Mouse (Mus musculus) layer of hippocampus, adult 9-10 months (tissue): ENCODE measurements at regions not wholly inside any gene's neighbourhood (a gene's known extent, or its start where the extent isn't known, plus 50 kb on each side); places are given as distances from the start of the nearest gene placed in this dataset.
"Not testable (repeated sequence)": the region's sequence is repeated elsewhere in the genome, so short reads cannot be mapped to it uniquely, and the experiment has no call there.

Experiments used
- DNase-seq: peaks from one replicate; pipeline ENCODE4 v3.0.0; 2022; ENCODE audit warnings: low spot score

GRCm38 (mm10) chr4:105844675-105845466, 55.2 kb downstream of the Gm12728 start:
- no peak for DNase-seq

- not testable (repeated sequence) for DNase-seq
These were observed 56.6 kb downstream of the Gm12728 start for GRCm38 (mm10) chr4:105845998-105846989.

GRCm38 (mm10) chr4:105853086-105853485, 63.4 kb downstream of the Gm12728 start:
- DNase-seq = no peak

GRCm38 (mm10) chr4:105859052-105859864, 69.6 kb downstream of the Gm12728 start:
- no peak for DNase-seq

- no peak for DNase-seq
These were observed 71.4 kb downstream of the Gm12728 start for GRCm38 (mm10) chr4:105860930-105861653.

- no peak for DNase-seq
These were observed 72.0 kb downstream of the Gm12728 start for GRCm38 (mm10) chr4:105861654-105862037.

GRCm38 (mm10) chr4:105870512-105870911, 80.8 kb downstream of the Gm12728 start:
- no peak for DNase-seq

GRCm38 (mm10) chr4:105877246-105877645, 87.6 kb downstream of the Gm12728 start:
- no peak for DNase-seq

GRCm38 (mm10) chr4:105879891-105880290, 90.2 kb downstream of the Gm12728 start:
- DNase-seq = no peak

- no peak for DNase-seq
These were observed 95.1 kb downstream of the Gm12728 start for GRCm38 (mm10) chr4:105884791-105885190.

- no peak for DNase-seq
These were observed 101.8 kb downstream of the Gm12728 start for GRCm38 (mm10) chr4:105891438-105891837.

- DNase-seq = no peak
These were observed 102.4 kb downstream of the Gm12728 start for GRCm38 (mm10) chr4:105892065-105892464.

GRCm38 (mm10) chr4:105895116-105895515, 105.4 kb downstream of the Gm12728 start:
- no peak for DNase-seq

- no peak for DNase-seq
These were observed 108.6 kb downstream of the Gm12728 start for GRCm38 (mm10) chr4:105898054-105898847.

GRCm38 (mm10) chr4:105904896-105905295, 115.2 kb downstream of the Gm12728 start:
- no peak for DNase-seq

- DNase-seq = no peak
These were observed 116.7 kb downstream of the Gm12728 start for GRCm38 (mm10) chr4:105906411-105906810.

GRCm38 (mm10) chr4:105907611-105908010, 117.9 kb downstream of the Gm12728 start:
- no peak for DNase-seq

GRCm38 (mm10) chr4:105908281-105908680, 118.6 kb downstream of the Gm12728 start:
- DNase-seq = no peak

- DNase-seq = no peak
These were observed 119.6 kb downstream of the Gm12728 start for GRCm38 (mm10) chr4:105909272-105909671.

- DNase-seq = no peak
These were observed 121.0 kb downstream of the Gm12728 start for GRCm38 (mm10) chr4:105910666-105911065.
